Mouse (Mus musculus) Patski (cell line): Measurements from ENCODE around the gene Madd. TPM values are rescaled to one million over a fixed set of nuclear protein-coding genes. Genes with fewer than 3 reads are reported as not detected.

Experiments
- ATAC-seq: fragments of 100-300 bp; one replicate; pipeline ENCODE4 v1.8.0; 2021
- CTCF ChIA-PET: fragments of 350-600 bp; sonication (Branson Sonifier 250); formaldehyde crosslinking; loops from one replicate; lab custom pipeline; 2022; ENCODE audit warnings: inconsistent platforms; lab: Charles Lee
- POLR2A ChIA-PET: fragments of 350-600 bp; sonication (Branson Sonifier 250); formaldehyde crosslinking; loops from one replicate; lab custom pipeline; 2022; ENCODE audit warnings: antibody characterized with exemption, inconsistent platforms; lab: Charles Lee
- DNase-seq: peaks from one replicate; pipeline ENCODE4 v3.0.0-alpha.2; 2011; ENCODE audit warnings: low read depth, low spot score
- H3K27me3 ChIP-seq: fragments of 371-371 bp; one replicate; pipeline ENCODE4 v1.5.1; 2021
- CTCF ChIP-seq: fragments of 100-300 bp; IDR thresholded peaks from one replicate; pipeline ENCODE4 v1.5.1; 2021
- in situ Hi-C: fragments of 300-500 bp; cut with MboI; formaldehyde crosslinking; loops from 3 replicates; pipeline ENCODE4 v1.11.1; 2018; ENCODE audit warnings: low pct_unique_long_range_greater_than_20kb, mixed read lengths
- polyA plus RNA-seq: library from polyadenylated mRNA; unstranded; gene quantifications from one replicate; pipeline ENCODE4 v1.2.3, GENCODE M21; 2021

Madd gene
- polyA plus RNA-seq, result 12.8 TPM

DNA sequence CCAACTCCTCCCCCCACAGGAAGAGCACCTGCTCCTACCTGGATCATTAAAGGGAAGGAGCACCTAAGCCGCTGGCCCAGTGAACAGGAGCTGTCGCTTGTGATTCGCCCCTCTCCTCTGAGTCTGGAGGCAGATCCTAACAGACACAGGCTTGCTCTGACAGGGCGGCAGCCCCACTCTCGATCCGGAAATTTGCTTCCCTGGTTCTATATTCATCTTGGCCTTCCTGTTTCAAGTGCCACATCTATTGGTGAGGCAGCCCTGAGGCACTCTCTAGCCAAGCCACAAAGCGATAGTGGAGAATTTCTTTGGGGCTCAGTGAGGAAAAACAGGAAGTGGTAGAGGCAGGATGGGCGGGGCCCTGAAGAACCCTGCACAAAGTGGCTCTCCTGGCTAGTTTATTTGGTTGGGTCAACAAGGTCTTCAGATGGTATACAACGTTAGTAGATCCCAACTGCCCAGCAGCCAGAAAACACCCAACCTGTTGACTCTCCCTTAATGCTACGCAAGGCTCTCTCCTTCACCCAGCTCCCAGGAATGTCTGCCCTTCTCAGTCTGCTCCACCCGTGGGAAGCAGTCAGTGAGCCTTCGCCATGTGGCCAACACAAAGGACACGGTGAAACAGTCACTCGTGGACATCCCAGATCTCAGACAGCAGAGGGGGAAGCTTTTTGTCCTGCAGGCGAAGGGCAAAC lies at the start of gene Madd:
Madd (minus strand) TSS at position 127 of the 695 bp plus-strand sequence.
- no peak for ATAC-seq
- in situ Hi-C loops, result no loop called here
- H3K27me3 ChIP-seq, result no peaks in the 10 kb centered on the region
- no peak for DNase-seq
- POLR2A ChIA-PET, result interaction anchor here (0.7 kb wide), 2 partner anchors 53 to 372 kb away, joined by 3 read pairs; no protein-coding TSS in a partner anchor
- TF ChIP-seq CTCF, result no peak
- CTCF ChIA-PET, result no interaction called here

DNA sequence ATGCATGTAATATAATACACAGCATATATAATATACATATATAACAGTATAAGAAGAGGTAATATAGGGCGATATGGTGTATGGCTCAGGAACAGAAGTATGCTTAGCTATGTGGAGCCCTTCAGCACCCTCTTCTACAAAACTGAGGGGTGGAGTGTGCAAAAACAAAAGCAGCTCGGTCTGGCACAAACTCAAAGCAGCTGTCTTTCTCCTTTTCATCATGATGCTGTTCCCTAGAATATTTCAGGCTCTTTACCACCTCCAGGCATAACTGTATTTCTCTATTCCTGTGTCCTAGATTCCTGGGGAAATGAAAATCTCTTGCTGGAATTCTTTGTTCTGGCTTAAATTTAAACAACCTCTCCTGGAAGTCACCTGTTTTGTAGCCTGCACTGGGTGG lies 46.1 kb upstream of the Madd start:
- TF ChIP-seq CTCF, result no peak
- DNase-seq, result no peak
- no peak for ATAC-seq
- no peaks in the 10 kb centered on the region for H3K27me3 ChIP-seq
- ChIA-PET CTCF (interaction anchor here (2.2 kb wide), 1 partner anchor 114 kb away, joined by 5 read pairs; no protein-coding TSS in a partner anchor), POLR2A (no interaction called here)
- in situ Hi-C loops, result no loop called here

DNA sequence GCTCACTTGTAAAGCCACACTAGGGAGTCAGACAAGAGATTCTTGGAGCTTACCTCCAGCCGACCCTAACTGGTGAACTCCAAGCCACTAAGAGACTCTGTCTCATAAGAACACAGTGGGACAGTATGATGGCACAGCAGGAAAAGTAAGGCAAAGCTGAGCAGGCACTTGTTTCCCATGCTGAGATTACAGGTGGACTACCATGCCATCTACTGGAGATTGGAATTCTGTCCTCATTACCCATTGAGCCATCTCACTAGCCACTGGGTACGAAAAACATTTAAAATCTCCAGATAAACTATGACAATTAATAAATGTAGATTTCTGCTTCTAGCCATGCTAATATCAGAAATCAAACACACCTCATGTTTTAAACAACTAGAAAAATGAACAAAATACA lies 40.0 kb upstream of the Madd start:
- in situ Hi-C loops, result no loop called here
- ATAC-seq (no peak), DNase-seq (no peak)
- no peaks in the 10 kb centered on the region for H3K27me3 ChIP-seq
- POLR2A ChIA-PET, result no interaction called here
- TF ChIP-seq CTCF, result peak; percentile 50
- CTCF ChIA-PET, result interaction anchor here (1.2 to 1.3 kb wide), 2 partner anchors 11 to 108 kb away, joined by 3 to 6 read pairs; no protein-coding TSS in a partner anchor

DNA sequence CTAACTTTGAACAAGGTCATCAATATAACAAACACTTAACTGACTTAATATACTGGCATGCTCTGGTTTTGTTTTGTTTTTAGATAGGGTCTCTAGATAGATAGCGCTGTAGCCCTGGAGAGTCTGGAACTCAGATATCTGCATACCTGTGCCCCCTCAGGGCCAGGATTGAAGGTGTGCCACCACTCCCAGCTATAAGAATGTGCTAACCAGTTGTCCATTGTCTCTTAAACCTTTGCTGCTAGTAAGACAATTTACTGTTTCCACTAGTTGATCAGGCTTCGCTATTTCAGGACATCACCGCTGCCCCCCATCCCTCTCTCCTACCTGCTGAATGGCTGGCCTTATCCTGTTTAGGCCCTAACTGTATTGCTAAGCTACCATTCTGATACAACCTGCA lies 36.9 kb upstream of the Madd start:
- DNase-seq (no peak), ATAC-seq (no peak)
- ChIA-PET POLR2A (no interaction called here), CTCF (no interaction called here)
- no peaks in the 10 kb centered on the region for H3K27me3 ChIP-seq
- in situ Hi-C loops, result no loop called here
- TF ChIP-seq CTCF, result no peak

DNA sequence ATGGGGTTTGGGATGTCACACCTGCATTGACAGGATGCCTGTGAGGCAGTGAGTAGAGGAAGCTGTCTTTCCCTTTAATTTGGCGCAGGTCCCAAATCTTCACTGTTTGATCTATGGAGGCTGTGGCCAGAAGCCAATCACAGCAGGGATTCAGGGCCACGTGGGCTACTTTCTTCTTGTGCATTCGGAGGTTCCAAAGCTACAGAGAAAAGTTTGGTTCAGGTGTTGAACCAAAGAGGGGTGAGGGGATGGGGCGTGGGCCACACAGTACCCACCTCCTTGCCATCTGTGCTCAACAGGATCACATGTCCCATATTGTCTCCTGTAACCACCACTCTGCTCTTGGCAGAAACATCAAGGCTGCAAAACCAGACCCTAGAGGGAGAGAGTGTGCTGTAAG lies 33.4 kb upstream of the Madd start:
- no peaks in the 10 kb centered on the region for H3K27me3 ChIP-seq
- CTCF ChIA-PET, result no interaction called here
- in situ Hi-C loops, result loop anchor here (5.0 kb wide), 1 partner anchor 105 kb away; no protein-coding TSS in a partner anchor
- DNase-seq (no peak), ATAC-seq (no peak)
- no peak for TF ChIP-seq CTCF
- POLR2A ChIA-PET, result no interaction called here

DNA sequence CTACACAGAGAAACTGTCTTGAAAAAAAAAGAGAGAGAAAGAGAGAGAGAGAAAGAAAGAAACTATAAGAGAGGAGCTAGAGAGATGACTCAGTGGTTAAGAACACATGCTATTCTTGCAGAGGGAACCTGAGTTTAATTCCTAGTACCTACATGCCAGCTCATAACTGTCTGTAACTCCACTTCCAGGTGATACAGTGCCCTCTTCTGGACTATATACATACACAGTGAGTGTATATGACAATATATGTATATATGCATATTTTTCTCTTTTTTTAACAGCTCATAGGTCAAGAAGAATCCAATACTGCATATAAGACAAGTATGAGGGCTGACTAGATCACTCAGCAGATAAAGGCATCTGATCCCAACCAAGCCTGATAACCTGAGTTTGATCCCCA lies 29.7 kb upstream of the Madd start:
- ATAC-seq (no peak), DNase-seq (no peak)
- no peaks in the 10 kb centered on the region for H3K27me3 ChIP-seq
- ChIA-PET CTCF (interaction anchor here (1.6 kb wide), 1 partner anchor 98 kb away, joined by 11 read pairs; no protein-coding TSS in a partner anchor), POLR2A (interaction anchor here (0.7 kb wide), 1 partner anchor 415 kb away, joined by 4 read pairs; no protein-coding TSS in a partner anchor)
- in situ Hi-C loops, result no loop called here
- peak; percentile 19 for TF ChIP-seq CTCF

DNA sequence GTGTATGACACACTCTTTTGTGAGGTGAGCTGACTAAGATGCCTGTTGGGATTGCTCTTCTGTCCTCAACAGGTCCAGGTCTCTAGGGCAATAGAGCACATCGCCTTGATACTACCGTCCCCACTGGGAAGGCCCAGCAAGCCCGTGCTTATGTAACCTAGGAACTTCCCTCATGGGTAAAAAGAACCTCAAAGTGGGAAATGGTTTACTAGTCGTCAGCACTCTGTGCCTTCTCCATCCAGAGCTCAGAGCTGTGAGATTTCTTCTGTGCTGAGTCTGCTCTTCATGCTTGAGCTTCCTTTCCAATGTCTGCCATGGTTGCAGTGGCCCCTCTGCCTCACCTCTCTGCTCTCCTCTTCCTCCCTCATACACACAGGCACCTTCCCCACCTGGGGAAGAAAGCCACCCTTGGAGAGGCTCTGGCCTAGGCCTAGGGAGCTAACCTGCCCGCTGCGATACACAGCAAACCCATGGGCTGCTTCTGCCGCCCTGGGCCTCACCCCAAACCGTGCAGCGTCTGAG lies 22.7 kb upstream of the Madd start:
- no peak for DNase-seq
- no peak for ATAC-seq
- CTCF ChIA-PET, result no interaction called here
- H3K27me3 ChIP-seq, result no peaks in the 10 kb centered on the region
- in situ Hi-C loops, result no loop called here
- POLR2A ChIA-PET, result interaction anchor here (0.5 kb wide), 1 partner anchor 253 kb away, joined by 3 read pairs; no protein-coding TSS in a partner anchor
- no peak for TF ChIP-seq CTCF

DNA sequence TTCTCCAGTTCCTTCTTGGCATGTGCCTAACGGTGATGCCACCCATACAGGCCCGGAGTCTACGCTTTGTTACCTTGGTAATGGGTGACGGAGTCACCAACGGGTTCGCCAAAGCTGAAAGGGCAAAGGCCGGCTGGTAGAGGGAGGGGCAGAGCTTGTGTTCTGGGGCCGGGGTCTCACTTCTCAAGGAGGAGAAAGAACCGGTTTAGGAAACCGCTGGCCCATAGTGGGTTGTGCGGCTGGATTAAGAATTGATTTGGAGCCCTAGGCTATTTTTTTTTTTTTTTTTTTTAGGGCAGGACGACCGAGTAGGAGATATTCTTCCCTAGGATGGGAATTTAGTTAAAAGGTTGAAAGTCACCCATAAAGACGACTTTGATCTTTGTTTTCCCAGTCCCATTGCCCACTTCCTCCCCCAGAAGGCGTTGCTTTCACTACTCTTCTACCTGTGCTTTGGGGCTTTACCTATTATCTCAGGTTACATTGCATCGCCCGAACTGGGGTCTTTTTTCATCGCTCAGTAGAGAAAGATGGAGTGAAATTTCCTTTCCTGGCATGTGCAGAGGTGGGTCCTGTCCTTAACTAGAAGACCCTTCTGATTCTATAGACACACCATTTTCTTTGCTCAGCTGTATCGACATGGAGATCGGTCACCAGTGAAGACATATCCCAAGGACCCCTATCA lies 19.5 kb upstream of the Madd start:
- no peak for ATAC-seq

DNA sequence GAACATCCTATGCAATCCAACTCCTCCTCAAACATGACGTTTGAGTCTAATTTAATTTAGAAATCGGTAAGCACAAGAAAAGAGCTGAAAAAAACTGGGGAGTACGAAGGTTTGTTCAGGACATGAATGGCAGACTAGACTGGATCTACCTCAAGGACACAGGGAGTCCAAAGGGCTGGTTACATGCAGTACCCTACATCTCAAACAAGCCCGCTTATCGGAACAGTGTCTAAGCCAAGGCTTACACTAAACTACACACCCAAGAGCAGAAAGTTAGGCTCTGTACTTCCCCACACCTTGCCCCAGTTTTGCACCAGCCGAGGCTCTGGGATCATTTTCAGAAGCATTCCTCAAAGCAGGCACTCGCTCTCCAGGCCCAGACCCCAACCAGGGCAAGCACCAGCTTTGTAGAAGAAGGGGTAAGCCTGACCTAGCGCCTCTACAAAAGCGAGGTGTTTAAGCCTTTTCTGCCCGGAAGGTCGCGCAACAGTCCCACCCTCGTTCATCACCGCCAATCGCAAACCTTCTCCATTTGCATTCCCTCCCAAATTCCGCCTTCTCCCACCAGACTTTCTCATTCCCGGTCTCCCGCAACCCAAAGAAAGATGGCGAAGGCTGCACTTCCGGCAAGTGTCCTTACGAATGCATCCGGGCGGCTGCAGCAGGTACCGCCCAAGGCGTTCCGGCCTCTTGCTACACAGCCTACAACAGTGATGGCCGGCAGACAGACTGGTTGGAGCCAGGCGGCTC lies 18.8 kb upstream of the Madd start, which contains the start of the genes Nr1h3 and Acp2:
Nr1h3 (minus strand) TSS at position 613 of the 750 bp plus-strand sequence.
Acp2 (plus strand) TSS at position 664 of the 750 bp plus-strand sequence.
- peak; percentile 75 for DNase-seq
- ChIA-PET POLR2A (interaction anchor here (0.6 to 1.1 kb wide), 2 partner anchors 20 to 280 kb away, joined by 3 read pairs; no protein-coding TSS in a partner anchor), CTCF (interaction anchor here (1.3 kb wide), 1 partner anchor 87 kb away, joined by 3 read pairs; no protein-coding TSS in a partner anchor)
- in situ Hi-C loops, result no loop called here
- TF ChIP-seq CTCF, result no peak
- ATAC-seq, result peak; percentile 75
- no peaks in the 10 kb centered on the region for H3K27me3 ChIP-seq

More for the DNA sequence above, 19.5 kb upstream of the Madd start:
- DNase-seq, result no peak
- ChIA-PET CTCF (interaction anchor here (1.3 kb wide), 1 partner anchor 88 kb away, joined by 3 read pairs; no protein-coding TSS in a partner anchor), POLR2A (interaction anchor here (0.5 to 0.6 kb wide), 2 partner anchors 96 to 279 kb away, joined by 3 read pairs; no protein-coding TSS in a partner anchor)
- TF ChIP-seq CTCF, result no peak
- in situ Hi-C loops, result no loop called here
- H3K27me3 ChIP-seq, result no peaks in the 10 kb centered on the region

DNA sequence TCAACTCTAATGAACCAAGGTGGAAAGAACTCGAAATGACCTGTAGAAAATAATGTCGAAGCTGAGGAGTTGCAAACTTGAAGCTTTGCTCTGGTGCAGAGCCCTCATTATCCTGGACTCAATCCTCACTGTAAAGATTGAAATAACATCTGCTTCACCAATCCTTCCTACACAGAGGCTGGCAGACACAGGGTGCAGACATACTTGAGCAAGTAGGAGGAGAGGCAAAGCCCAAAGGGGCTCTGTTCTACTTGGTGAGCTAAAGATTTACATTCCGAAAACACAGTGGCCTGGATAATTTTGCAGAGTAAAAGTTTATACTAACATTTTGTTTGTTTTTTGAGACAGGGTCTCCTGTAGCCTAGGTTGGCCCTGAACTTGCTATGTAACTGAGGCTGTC lies 15.3 kb upstream of the Madd start:
- ATAC-seq (no peak), DNase-seq (no peak)
- in situ Hi-C loops, result no loop called here
- ChIA-PET POLR2A (no interaction called here), CTCF (no interaction called here)
- TF ChIP-seq CTCF, result no peak
- H3K27me3 ChIP-seq, result no peaks in the 10 kb centered on the region
